Mouse (Mus musculus) ES-CJ7 (cell line): ENCODE measurements around the gene Zfp593.

Source experiments
- DNase-seq: peaks from one replicate; pipeline ENCODE4 v3.0.0; 2011; ENCODE audit warnings: low read depth, low spot score

Zfp593 gene

GRCm38 (mm10) chr4:134257198-134258009, 12.0 kb upstream of the Zfp593 start:
- DNase-seq: no peak

- DNase-seq: no peak
Measured at GRCm38 (mm10) chr4:134256407-134257197, 11.2 kb upstream of the Zfp593 start.

- no peak for DNase-seq
Measured at GRCm38 (mm10) chr4:134255854-134256253, 10.5 kb upstream of the Zfp593 start.

GRCm38 (mm10) chr4:134254835-134255234, 9.4 kb upstream of the Zfp593 start:
- no peak for DNase-seq

GRCm38 (mm10) chr4:134253722-134254324, 8.4 kb upstream of the Zfp593 start, which contains the start of gene Grrp1:
TSS of gene Grrp1 (minus strand) at chr4:134254106.
- no peak for DNase-seq

- DNase-seq: no peak
Measured at GRCm38 (mm10) chr4:134252911-134253721, 7.7 kb upstream of the Zfp593 start.

GRCm38 (mm10) chr4:134252131-134252910, 6.9 kb upstream of the Zfp593 start:
- peak; percentile 79 for DNase-seq

GRCm38 (mm10) chr4:134251241-134252130, 6.1 kb upstream of the Zfp593 start:
- DNase-seq: peak; percentile 57

GRCm38 (mm10) chr4:134250930-134251240, 5.5 kb upstream of the Zfp593 start:
- no peak for DNase-seq

- no peak for DNase-seq
Measured at GRCm38 (mm10) chr4:134250116-134250929, 4.9 kb upstream of the Zfp593 start.

- DNase-seq: peak; percentile 58
Measured at GRCm38 (mm10) chr4:134249651-134250050, 4.3 kb upstream of the Zfp593 start.

GRCm38 (mm10) chr4:134246719-134247258, 1.4 kb upstream of the Zfp593 start, which contains the start of gene Gm30191:
TSS of gene Gm30191 (plus strand) at chr4:134246935.
- no peak for DNase-seq

GRCm38 (mm10) chr4:134246256-134246655, 864 bp upstream of the Zfp593 start:
- DNase-seq: no peak

GRCm38 (mm10) chr4:134243516-134244250, 1.7 kb downstream of the Zfp593 start, which contains the start of gene E130218I03Rik:
TSS of gene E130218I03Rik (plus strand) at chr4:134243662.
- DNase-seq: no peak

GRCm38 (mm10) chr4:134238686-134239085, 6.7 kb downstream of the Zfp593 start:
- no peak for DNase-seq

GRCm38 (mm10) chr4:134238279-134238651, 7.1 kb downstream of the Zfp593 start, which contains the start of gene Cnksr1:
TSS of gene Cnksr1 (minus strand) at chr4:134238399.
- no peak for DNase-seq

GRCm38 (mm10) chr4:134237582-134238278, 7.7 kb downstream of the Zfp593 start:
- DNase-seq: no peak
